Mouse (Mus musculus) intestine, embryonic 15.5 days (tissue): ENCODE results near the gene Tmem274. TPM values are rescaled to one million over a fixed set of nuclear protein-coding genes. Genes with fewer than 3 reads are reported as not detected.
A peak's percentile ranks its signal among the peaks of the same experiment; 100 is the strongest.

ENCODE experiments used
- ATAC-seq: fragments of 200-750 bp; cut with Nextera tagmentation; 2 replicates; pipeline ENCODE4 v1.8.0; 2017; ENCODE audit warnings: moderate TSS enrichment, moderate library complexity
- H3K27ac ChIP-seq: fragments of 300-500 bp; sonication (generic); 2 replicates; pipeline ENCODE4 v1.5.1; 2015; ENCODE audit warnings: mild to moderate bottlenecking, inconsistent platforms
- H3K27me3 ChIP-seq: fragments of 300-500 bp; sonication (generic); replicated peaks from 2 replicates; pipeline ENCODE4 v1.6.1; 2015; ENCODE audit warnings: inconsistent platforms
- H3K36me3 ChIP-seq: fragments of 300-500 bp; sonication (generic); 2 replicates; pipeline ENCODE4 v1.6.1; 2015; ENCODE audit warnings: inconsistent platforms
- H3K4me1 ChIP-seq: fragments of 300-500 bp; sonication (generic); replicated peaks from 2 replicates; pipeline ENCODE4 v1.6.1; 2015; ENCODE audit warnings: inconsistent platforms
- H3K4me2 ChIP-seq: fragments of 300-500 bp; sonication (generic); replicated peaks from 2 replicates; pipeline ENCODE4 v1.6.1; 2015; ENCODE audit warnings: mild to moderate bottlenecking, inconsistent platforms
- H3K4me3 ChIP-seq: fragments of 300-500 bp; sonication (generic); replicated peaks from 2 replicates; pipeline ENCODE4 v1.5.1; 2015; ENCODE audit warnings: inconsistent platforms
- H3K9ac ChIP-seq: fragments of 300-500 bp; sonication (generic); 2 replicates; pipeline ENCODE4 v1.6.1; 2015; ENCODE audit warnings: inconsistent platforms
- H3K9me3 ChIP-seq: fragments of 300-500 bp; sonication (generic); 2 replicates; pipeline ENCODE4 v1.6.1; 2016; ENCODE audit warnings: inconsistent platforms
- WGBS: fragments of 180-500 bp; shearing (Covaris S2); methylation state at CpG from one replicate; pipeline ENCODE4 v1.1.7; 2015; 5-methylcytosine and 5-hydroxymethylcytosine counted together
- polyA plus RNA-seq: library from polyadenylated mRNA; unstranded; fragments of >200 nt; fragmentation: Nextera tagmentation; extraction: Ambion mirVana; gene quantifications from 2 replicates; pipeline ENCODE4 v1.2.1, GENCODE M21; 2015

Gene Tmem274
- polyA plus RNA-seq, 1 experiment from 2014 or later = not detected

GRCm38 (mm10) chr4:149512072-149512471 is 34.9 kb downstream of the Tmem274 start:
- no peak overlapping the region for H3K27ac ChIP-seq
- H3K4me3 ChIP-seq = no peak overlapping the region
- H3K9ac ChIP-seq = no peak overlapping the region
- H3K27me3 ChIP-seq = no peaks in the 10 kb centered on the region
- WGBS = 70% methylated on average over 7 of the region's 7 CpGs
- no peaks in the 10 kb centered on the region for H3K4me1 ChIP-seq
- no peaks in the 10 kb centered on the region for H3K9me3 ChIP-seq
- ATAC-seq = no peak
- H3K36me3 ChIP-seq = no peaks in the 10 kb centered on the region
- H3K4me2 ChIP-seq = no peak overlapping the region

GRCm38 (mm10) chr4:149515706-149516105 is 38.5 kb downstream of the Tmem274 start:
- H3K36me3 ChIP-seq = no peaks in the 10 kb centered on the region
- WGBS = 88% methylated on average over 5 of the region's 5 CpGs

GRCm38 (mm10) chr4:149517868-149518340 is 40.7 kb downstream of the Tmem274 start, which contains the start of gene Ctnnbip1:
Gene Ctnnbip1, plus strand, starts transcription at chr4:149518236.
- Histone ChIP-seq H3K9ac (peak within 1 kb of the TSS; percentile 75), H3K36me3 (no peaks in the 10 kb centered on the region), H3K27ac (no peak within 1 kb of the TSS), H3K27me3 (no peaks in the 10 kb centered on the region), H3K4me3 (peak within 1 kb of the TSS; percentile 81), H3K9me3 (no peaks in the 10 kb centered on the region), H3K4me1 (peaks cover 9% of the 10 kb centered on the region; the same call in 1 of the 2 replicates), H3K4me2 (peak within 1 kb of the TSS; percentile 90)
- peak; percentile 99 for ATAC-seq
- 0% methylated on average over 36 of the region's 46 CpGs for WGBS

More at GRCm38 (mm10) chr4:149515706-149516105, 38.5 kb downstream of the Tmem274 start:
- no peak overlapping the region for H3K4me2 ChIP-seq
- no peak overlapping the region for H3K27ac ChIP-seq
- ATAC-seq = no peak
- H3K4me3 ChIP-seq = no peak overlapping the region
- H3K9ac ChIP-seq = no peak overlapping the region
- H3K4me1 ChIP-seq = no peaks in the 10 kb centered on the region
- H3K27me3 ChIP-seq = no peaks in the 10 kb centered on the region
- no peaks in the 10 kb centered on the region for H3K9me3 ChIP-seq

GRCm38 (mm10) chr4:149518351-149519220 is 41.4 kb downstream of the Tmem274 start:
- Histone ChIP-seq H3K9me3 (no peaks in the 10 kb centered on the region), H3K9ac (peak overlapping the region; percentile 75), H3K27ac (no peak overlapping the region), H3K36me3 (no peaks in the 10 kb centered on the region), H3K4me2 (peak overlapping the region; percentile 90), H3K4me1 (peaks cover 9% of the 10 kb centered on the region; the same call in 1 of the 2 replicates), H3K27me3 (no peaks in the 10 kb centered on the region), H3K4me3 (peak overlapping the region; percentile 81)
- 3% methylated on average over 52 of the region's 52 CpGs for WGBS
- ATAC-seq = no peak

- H3K36me3 ChIP-seq = no peaks in the 10 kb centered on the region
- H3K4me3 ChIP-seq = no peak overlapping the region
- no peaks in the 10 kb centered on the region for H3K9me3 ChIP-seq
- H3K4me1 ChIP-seq = peaks cover 17% of the 10 kb centered on the region
- no peak overlapping the region for H3K4me2 ChIP-seq
- no peak overlapping the region for H3K27ac ChIP-seq
- H3K27me3 ChIP-seq = no peaks in the 10 kb centered on the region
- 70% methylated on average over 10 of the region's 10 CpGs for WGBS
- H3K9ac ChIP-seq = no peak overlapping the region
- ATAC-seq = no peak
Observed at GRCm38 (mm10) chr4:149521258-149521657, 44.1 kb downstream of the Tmem274 start.

- 87% methylated on average over 6 of the region's 6 CpGs for WGBS
- Histone ChIP-seq H3K4me2 (no peak overlapping the region), H3K27me3 (no peaks in the 10 kb centered on the region), H3K4me3 (no peak overlapping the region), H3K4me1 (peaks cover 24% of the 10 kb centered on the region), H3K27ac (no peak overlapping the region), H3K9me3 (no peaks in the 10 kb centered on the region), H3K36me3 (no peaks in the 10 kb centered on the region), H3K9ac (no peak overlapping the region)
- no peak for ATAC-seq
Observed at GRCm38 (mm10) chr4:149523961-149524360, 46.8 kb downstream of the Tmem274 start.

- Histone ChIP-seq H3K4me3 (no peak overlapping the region), H3K27me3 (no peaks in the 10 kb centered on the region), H3K4me1 (peaks cover 24% of the 10 kb centered on the region), H3K9ac (no peak overlapping the region), H3K9me3 (no peaks in the 10 kb centered on the region), H3K27ac (no peak overlapping the region), H3K4me2 (no peak overlapping the region), H3K36me3 (no peaks in the 10 kb centered on the region)
- ATAC-seq = no peak
- 87% methylated on average over 4 of the region's 4 CpGs for WGBS
Observed at GRCm38 (mm10) chr4:149525170-149525569, 48.0 kb downstream of the Tmem274 start.

GRCm38 (mm10) chr4:149525811-149526210 is 48.6 kb downstream of the Tmem274 start:
- no peak for ATAC-seq
- H3K4me3 ChIP-seq = no peak overlapping the region

GRCm38 (mm10) chr4:149526330-149526729 is 49.2 kb downstream of the Tmem274 start:
- Histone ChIP-seq H3K9ac (no peak overlapping the region), H3K9me3 (no peaks in the 10 kb centered on the region), H3K4me3 (no peak overlapping the region), H3K4me1 (peaks cover 19% of the 10 kb centered on the region), H3K27ac (no peak overlapping the region), H3K36me3 (no peaks in the 10 kb centered on the region), H3K4me2 (no peak overlapping the region), H3K27me3 (no peaks in the 10 kb centered on the region)
- peak; percentile 41; the same call in 1 of the 2 replicates for ATAC-seq
- WGBS = 34% methylated on average over 7 of the region's 7 CpGs

More at GRCm38 (mm10) chr4:149525811-149526210, 48.6 kb downstream of the Tmem274 start:
- no peaks in the 10 kb centered on the region for H3K9me3 ChIP-seq
- no peak overlapping the region for H3K9ac ChIP-seq
- 65% methylated on average over 6 of the region's 6 CpGs for WGBS
- H3K4me2 ChIP-seq = no peak overlapping the region
- no peaks in the 10 kb centered on the region for H3K27me3 ChIP-seq
- no peaks in the 10 kb centered on the region for H3K36me3 ChIP-seq
- no peak overlapping the region for H3K27ac ChIP-seq
- peaks cover 24% of the 10 kb centered on the region for H3K4me1 ChIP-seq

GRCm38 (mm10) chr4:149527621-149528354 is 50.6 kb downstream of the Tmem274 start:
- Histone ChIP-seq H3K9me3 (no peaks in the 10 kb centered on the region), H3K27me3 (no peaks in the 10 kb centered on the region), H3K36me3 (no peaks in the 10 kb centered on the region), H3K4me2 (no peak overlapping the region), H3K27ac (no peak overlapping the region), H3K4me1 (peaks cover 17% of the 10 kb centered on the region), H3K9ac (no peak overlapping the region), H3K4me3 (no peak overlapping the region)
- WGBS = 69% methylated on average over 15 of the region's 15 CpGs
- peak; percentile 52 for ATAC-seq

- 53% methylated on average over 6 of the region's 6 CpGs for WGBS
- Histone ChIP-seq H3K4me2 (no peak overlapping the region), H3K9ac (no peak overlapping the region), H3K4me1 (peaks cover 16% of the 10 kb centered on the region), H3K27me3 (no peaks in the 10 kb centered on the region), H3K4me3 (no peak overlapping the region), H3K36me3 (no peaks in the 10 kb centered on the region), H3K27ac (no peak overlapping the region), H3K9me3 (no peaks in the 10 kb centered on the region)
- no peak for ATAC-seq
Observed at GRCm38 (mm10) chr4:149529691-149530090, 52.5 kb downstream of the Tmem274 start.
